Mouse (Mus musculus) CH12.LX (cell line): ENCODE measurements around the gene Wdfy1. TPM values are rescaled to one million over a fixed set of nuclear protein-coding genes. Genes with fewer than 3 reads are reported as not detected.

Experiments
- DNase-seq: peaks from one replicate; pipeline ENCODE4 v3.0.0-alpha.2; 2013; ENCODE audit errors: extremely low read depth
- H3K27ac ChIP-seq: 2 replicates; pipeline ENCODE4 v1.5.1; 2012; ENCODE audit warnings: low read depth, mild to moderate bottlenecking, control low read depth, moderate library complexity; ENCODE audit not compliant: insufficient read depth
- H3K27me3 ChIP-seq: replicated peaks from 2 replicates; pipeline ENCODE3; 2012; ENCODE audit warnings: inconsistent platforms
- H3K36me3 ChIP-seq, 2 experiments: replicated peaks in 1 of 2; 2 replicates each; pipeline versions ENCODE3 to v1.6.1; 2012; ENCODE audit warnings: inconsistent platforms in 1 of 2, low read length in 1 of 2, mild to moderate bottlenecking in 1 of 2, mixed read lengths in 1 of 2, moderate library complexity in 1 of 2; ENCODE audit not compliant: control insufficient read depth in 1 of 2, insufficient read depth in 1 of 2
- H3K4me1 ChIP-seq, 2 experiments: 2 replicates each; pipeline ENCODE4 v1.6.1; 2012; ENCODE audit warnings: inconsistent platforms in 1 of 2, moderate library complexity in 1 of 2; ENCODE audit not compliant: insufficient read depth in 2 of 2, control insufficient read depth in 1 of 2
- H3K4me2 ChIP-seq: 2 replicates; pipeline ENCODE4 v1.6.1; 2012; ENCODE audit warnings: low read depth, mild to moderate bottlenecking, control low read depth; ENCODE audit not compliant: poor library complexity, insufficient read depth, severe bottlenecking
- H3K4me3 ChIP-seq, 3 experiments: fragments of 150-350 bp in 1 of 3; sonication (generic) in 1 of 3; replicated peaks in 1 of 3; 2 replicates each; pipeline versions ENCODE3 to v1.5.1; 2011 to 2012; ENCODE audit warnings: low read depth in 2 of 3, low read length in 2 of 3, mild to moderate bottlenecking in 2 of 3, moderate library complexity in 2 of 3, control low read depth in 1 of 3, improper control_type of control experiment in 1 of 3, inconsistent platforms in 1 of 3, mixed read lengths in 1 of 3; ENCODE audit not compliant: poor library complexity in 1 of 3
- H3K79me2 ChIP-seq: replicated peaks from 2 replicates; pipeline ENCODE4 v1.6.1; 2012; ENCODE audit warnings: mild to moderate bottlenecking, moderate library complexity; ENCODE audit not compliant: control insufficient read depth, poor library complexity, insufficient read depth, severe bottlenecking; ENCODE audit errors: extremely low read depth
- H3K9ac ChIP-seq: 2 replicates; pipeline ENCODE4 v1.6.1; 2012; ENCODE audit warnings: low read depth, mild to moderate bottlenecking, control low read depth, moderate library complexity; ENCODE audit not compliant: insufficient read depth
- H3K9me3 ChIP-seq: replicated peaks from 2 replicates; pipeline ENCODE3; 2012; ENCODE audit warnings: low read length, inconsistent platforms, mixed read lengths
- BHLHE40 ChIP-seq: IDR thresholded peaks from 2 replicates; pipeline ENCODE4 v1.6.1; 2011; ENCODE audit warnings: mild to moderate bottlenecking, low read depth, low read length, improper control_type of control experiment
- ELF1 ChIP-seq: IDR thresholded peaks from 2 replicates; pipeline ENCODE4 v1.6.1; 2014; ENCODE audit warnings: low read depth, mild to moderate bottlenecking, inconsistent platforms, low read length, improper control_type of control experiment
- EP300 ChIP-seq: IDR thresholded peaks from 2 replicates; pipeline ENCODE4 v1.6.1; 2011; ENCODE audit warnings: low read length, improper control_type of control experiment
- IRF4 ChIP-seq: IDR thresholded peaks from 2 replicates; pipeline ENCODE4 v1.6.1; 2014; ENCODE audit warnings: low read depth, mild to moderate bottlenecking, inconsistent platforms, low read length, improper control_type of control experiment
- JUN ChIP-seq: IDR thresholded peaks from 2 replicates; pipeline ENCODE4 v1.6.1; 2011; ENCODE audit warnings: low read depth, mild to moderate bottlenecking, low read length, improper control_type of control experiment, moderate library complexity; ENCODE audit not compliant: insufficient read depth
- JUND ChIP-seq: conservative IDR thresholded peaks from 2 replicates; pipeline ENCODE4 v1.6.1; 2011; ENCODE audit warnings: low read depth, low read length, improper control_type of control experiment
- KAT2A ChIP-seq: IDR thresholded peaks from 2 replicates; pipeline ENCODE4 v1.6.1; 2012; ENCODE audit warnings: low read length, improper control_type of control experiment, inconsistent platforms; ENCODE audit not compliant: insufficient replicate concordance
- NELFE ChIP-seq: IDR thresholded peaks from 2 replicates; pipeline ENCODE4 v1.6.1; 2011; ENCODE audit warnings: low read depth, low read length, improper control_type of control experiment
- POLR2A ChIP-seq: IDR thresholded peaks from 2 replicates; pipeline ENCODE4 v1.6.1; 2011; ENCODE audit warnings: low read depth, mild to moderate bottlenecking, improper control_type of control experiment, low read length
- RAD21 ChIP-seq: IDR thresholded peaks from 2 replicates; pipeline ENCODE4 v1.6.1; 2011; ENCODE audit warnings: low read depth, mild to moderate bottlenecking, low read length, improper control_type of control experiment, moderate library complexity
- RCOR1 ChIP-seq: conservative IDR thresholded peaks from 2 replicates; pipeline ENCODE4 v1.6.1; 2012; ENCODE audit warnings: low read depth, mild to moderate bottlenecking, inconsistent platforms, low read length, improper control_type of control experiment
- SIN3A ChIP-seq: IDR thresholded peaks from 2 replicates; pipeline ENCODE4 v1.6.1; 2012; ENCODE audit warnings: low read length, improper control_type of control experiment, inconsistent platforms
- SMC3 ChIP-seq: IDR thresholded peaks from 2 replicates; pipeline ENCODE4 v1.6.1; 2011; ENCODE audit warnings: low read depth, low read length, improper control_type of control experiment
- TBP ChIP-seq: conservative IDR thresholded peaks from 2 replicates; pipeline ENCODE4 v1.6.1; 2011; ENCODE audit warnings: low read depth, low read length, improper control_type of control experiment
- TCF12 ChIP-seq: IDR thresholded peaks from 2 replicates; pipeline ENCODE4 v1.6.1; 2014; ENCODE audit warnings: low read depth, mild to moderate bottlenecking, inconsistent platforms, low read length, improper control_type of control experiment
- USF1 ChIP-seq: IDR thresholded peaks from 2 replicates; pipeline ENCODE4 v1.6.1; 2014; ENCODE audit warnings: low read depth, mild to moderate bottlenecking, inconsistent platforms, low read length, improper control_type of control experiment
- USF2 ChIP-seq: conservative IDR thresholded peaks from 2 replicates; pipeline ENCODE4 v1.6.1; 2011; ENCODE audit warnings: low read depth, low read length, improper control_type of control experiment
- ZC3H11A ChIP-seq: IDR thresholded peaks from 2 replicates; pipeline ENCODE4 v1.6.1; 2012; ENCODE audit warnings: low read depth, mild to moderate bottlenecking, inconsistent platforms, low read length, improper control_type of control experiment
- ZMIZ1 ChIP-seq: IDR thresholded peaks from 2 replicates; pipeline ENCODE4 v1.6.1; 2012; ENCODE audit warnings: low read depth, mild to moderate bottlenecking, inconsistent platforms, low read length, improper control_type of control experiment
- ZNF384 ChIP-seq: IDR thresholded peaks from 2 replicates; pipeline ENCODE4 v1.6.1; 2012; ENCODE audit warnings: low read depth, low read length, improper control_type of control experiment, inconsistent platforms
- dilution Hi-C: fragments of 300-500 bp; cut with MboI; formaldehyde crosslinking; loops from 2 replicates; pipeline ENCODE4 v1.14.3; 2020; ENCODE audit warnings: low sequenced_read_pairs; ENCODE audit not compliant: extremely low pct_unique_long_range_greater_than_20kb, extremely low pct_ligation_motif_present
- in situ Hi-C: fragments of 300-500 bp; cut with MboI; formaldehyde crosslinking; loops from 3 replicates; pipeline ENCODE4 v1.14.3; 2019; ENCODE audit warnings: low sequenced_read_pairs, low pct_ligation_motif_present, low pct_unique_long_range_greater_than_20kb, mixed read lengths
- polyA plus RNA-seq: library from polyadenylated mRNA; unstranded; fragments of >175 nt; gene quantifications from 2 replicates; pipeline ENCODE4 v1.2.1, GENCODE M21; 2012; ENCODE audit warnings: low read depth; ENCODE audit not compliant: insufficient read length
- total RNA-seq, 2 experiments: library from RNA; depleted of rRNA; stranded (reverse); fragments of 300-350 nt in 1 of 2; fragments of >200 nt in 1 of 2; gene quantifications; 2 replicates each; pipeline ENCODE4 v1.2.3; 2012 to 2014

Wdfy1 gene
- total and polyA plus RNA-seq, 3 experiments, result 56.3 to 86.3 (median 70.6) TPM

DNA sequence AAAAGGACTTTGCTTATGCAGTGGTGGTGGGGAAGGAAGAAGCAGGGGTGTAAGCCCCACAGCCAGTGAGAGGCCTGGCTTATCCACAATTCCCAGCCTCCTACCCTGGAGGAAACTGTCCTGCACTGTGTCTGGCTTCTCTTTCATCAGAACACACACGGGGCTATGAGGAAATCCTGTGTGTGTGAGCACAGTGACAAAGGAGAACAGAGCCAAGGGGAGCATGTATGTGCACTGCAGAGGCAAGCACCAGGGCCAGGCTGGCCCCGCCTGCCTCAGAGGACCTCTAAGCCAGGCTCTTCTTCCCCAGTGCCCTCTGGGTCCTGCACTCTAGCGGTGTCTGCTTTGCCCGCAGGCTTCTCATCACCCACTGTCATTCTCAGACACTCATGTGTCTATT is 34.9 kb downstream of the Wdfy1 start:
- DNase-seq, result no peak
- H3K4me1 ChIP-seq, result peaks cover 0 to 10% of the 10 kb centered on the region in 2 experiments; a peak in 1 of 4 replicates
- H3K9me3 ChIP-seq, result no peaks in the 10 kb centered on the region
- TF ChIP-seq USF2 (no peak), RAD21 (no peak), ZMIZ1 (no peak), ZC3H11A (no peak), TCF12 (no peak), ELF1 (no peak), USF1 (no peak), KAT2A (no peak), EP300 (no peak), TBP (no peak)
- H3K9ac ChIP-seq, result no peak overlapping the region
- dilution Hi-C loops, result no loop called here
- H3K36me3 ChIP-seq, result peaks cover 20 to 78% of the 10 kb centered on the region in 2 experiments
- no peaks in the 10 kb centered on the region; the same call in 1 of the 2 replicates for H3K79me2 ChIP-seq
- in situ Hi-C loops, result no loop called here
- no peak overlapping the region for H3K27ac ChIP-seq
- H3K4me3 ChIP-seq, result no peak overlapping the region
- H3K4me2 ChIP-seq, result no peak overlapping the region
- H3K27me3 ChIP-seq, result no peaks in the 10 kb centered on the region

DNA sequence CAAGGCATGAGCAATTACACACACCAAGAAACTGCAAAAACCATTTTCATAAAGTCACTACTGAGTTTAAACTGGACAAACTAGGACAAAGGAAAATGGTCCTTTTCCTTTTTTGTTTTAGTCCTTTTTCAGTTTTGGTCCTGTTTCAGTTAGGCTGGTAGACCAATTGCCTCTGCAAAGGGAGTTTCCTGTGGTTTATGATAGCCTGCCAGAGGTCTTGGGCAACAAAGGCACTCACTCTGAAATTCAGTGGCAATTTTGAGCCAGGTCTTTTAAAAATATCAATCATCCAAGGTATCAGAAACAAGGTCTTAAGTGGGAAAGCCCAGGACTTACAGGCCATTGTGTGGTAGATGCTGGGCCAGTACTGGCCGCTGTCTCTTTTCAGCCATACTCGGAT is 36.2 kb downstream of the Wdfy1 start:
- peaks cover 0 to 10% of the 10 kb centered on the region in 2 experiments; a peak in 1 of 4 replicates for H3K4me1 ChIP-seq
- H3K9me3 ChIP-seq, result no peaks in the 10 kb centered on the region
- DNase-seq, result no peak
- in situ Hi-C loops, result no loop called here
- no peak overlapping the region for H3K9ac ChIP-seq
- peaks cover 20 to 81% of the 10 kb centered on the region in 2 experiments for H3K36me3 ChIP-seq
- no peak overlapping the region for H3K4me2 ChIP-seq
- H3K4me3 ChIP-seq, result no peak overlapping the region
- TF ChIP-seq RCOR1 (no peak), SIN3A (no peak), USF2 (no peak), SMC3 (no peak), JUND (no peak), ZNF384 (no peak), JUN (no peak), POLR2A (no peak), NELFE (no peak), BHLHE40 (no peak), KAT2A (no peak), USF1 (no peak), TCF12 (no peak), IRF4 (no peak)
- TF ChIP-seq, all 38 proteins: peak for 0
- dilution Hi-C loops, result no loop called here
- no peaks in the 10 kb centered on the region for H3K79me2 ChIP-seq
- no peaks in the 10 kb centered on the region for H3K27me3 ChIP-seq
- H3K27ac ChIP-seq, result no peak overlapping the region
